Mouse (Mus musculus) MN1 (cell line): ENCODE measurements around the gene Pdzd2.
A peak's percentile ranks its signal among the peaks of the same experiment; 100 is the strongest.

ENCODE experiments used
- DNase-seq: peaks from one replicate; pipeline ENCODE4 v3.0.0-alpha.2; 2016; ENCODE audit warnings: low spot score

The Pdzd2 gene

GRCm38 (mm10) chr15:12533254-12533653, 206.5 kb downstream of the Pdzd2 start:
- DNase-seq: no peak

- DNase-seq: no peak
Measured at GRCm38 (mm10) chr15:12532568-12532967, 207.2 kb downstream of the Pdzd2 start.

- no peak for DNase-seq
Measured at GRCm38 (mm10) chr15:12522810-12523209, 216.9 kb downstream of the Pdzd2 start.

- DNase-seq: no peak
Measured at GRCm38 (mm10) chr15:12520292-12520691, 219.4 kb downstream of the Pdzd2 start.

GRCm38 (mm10) chr15:12518370-12518973, 221.3 kb downstream of the Pdzd2 start:
- DNase-seq: no peak

GRCm38 (mm10) chr15:12517314-12517813, 222.4 kb downstream of the Pdzd2 start:
- no peak for DNase-seq

- DNase-seq: peak; percentile 14
Measured at GRCm38 (mm10) chr15:12515272-12515844, 224.4 kb downstream of the Pdzd2 start.

GRCm38 (mm10) chr15:12513526-12513925, 226.2 kb downstream of the Pdzd2 start:
- no peak for DNase-seq

DNA sequence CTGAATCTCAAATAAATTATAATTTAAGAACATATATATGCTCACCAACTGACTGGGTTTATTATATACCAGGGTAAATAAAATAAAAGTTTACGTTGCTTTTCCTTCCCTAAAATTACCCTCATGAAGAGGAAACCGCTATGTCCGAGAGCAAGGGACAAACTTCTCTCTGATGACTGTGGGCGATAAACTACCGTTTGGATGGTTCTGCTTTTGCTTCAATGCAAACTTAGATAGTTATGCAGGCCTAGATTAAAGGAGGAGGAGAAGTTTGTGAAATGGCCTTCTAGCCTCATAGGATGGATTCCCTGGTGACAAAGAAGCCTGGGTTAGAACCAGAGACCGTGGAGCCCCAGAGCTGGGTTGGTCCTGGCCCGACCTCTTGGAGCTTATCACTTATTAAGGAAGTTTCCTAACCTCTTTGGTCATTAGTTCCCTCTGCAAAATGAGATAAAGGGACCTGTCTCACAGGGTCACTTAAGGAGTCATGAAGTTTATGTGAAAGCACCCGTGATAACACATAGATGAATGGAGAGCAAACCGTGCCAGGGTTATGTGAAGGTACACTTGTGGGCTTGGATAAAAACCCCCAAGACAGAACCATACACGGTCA, 230.9 kb downstream of the Pdzd2 start:
- DNase-seq: no peak

DNA sequence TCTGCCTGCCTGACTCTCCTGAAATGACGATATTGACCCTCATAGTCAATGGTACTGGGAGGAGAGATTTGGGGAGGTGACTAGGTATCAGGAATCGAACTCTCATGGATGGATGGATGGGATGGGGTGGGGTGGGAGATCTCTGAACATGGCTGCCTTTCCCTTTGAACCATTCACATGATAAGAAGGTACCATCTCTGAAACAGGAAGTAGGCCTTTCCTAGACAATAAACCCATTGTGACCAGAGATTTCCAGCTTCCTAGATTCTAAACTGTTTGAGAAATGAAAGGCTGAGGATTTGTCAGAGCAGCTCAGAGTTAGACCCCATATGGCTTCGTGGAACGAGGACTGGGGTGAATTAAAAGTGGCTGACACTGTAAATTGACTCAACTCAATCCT, 232.2 kb downstream of the Pdzd2 start:
- no peak for DNase-seq

- DNase-seq: no peak
Measured at GRCm38 (mm10) chr15:12506514-12506913, 233.2 kb downstream of the Pdzd2 start.

GRCm38 (mm10) chr15:12506085-12506484, 233.6 kb downstream of the Pdzd2 start:
- DNase-seq: no peak

- DNase-seq: no peak
Measured at GRCm38 (mm10) chr15:12505556-12505955, 234.2 kb downstream of the Pdzd2 start.

GRCm38 (mm10) chr15:12503907-12504306, 235.8 kb downstream of the Pdzd2 start:
- no peak for DNase-seq

GRCm38 (mm10) chr15:12501924-12502548, 237.7 kb downstream of the Pdzd2 start:
- no peak for DNase-seq

DNA sequence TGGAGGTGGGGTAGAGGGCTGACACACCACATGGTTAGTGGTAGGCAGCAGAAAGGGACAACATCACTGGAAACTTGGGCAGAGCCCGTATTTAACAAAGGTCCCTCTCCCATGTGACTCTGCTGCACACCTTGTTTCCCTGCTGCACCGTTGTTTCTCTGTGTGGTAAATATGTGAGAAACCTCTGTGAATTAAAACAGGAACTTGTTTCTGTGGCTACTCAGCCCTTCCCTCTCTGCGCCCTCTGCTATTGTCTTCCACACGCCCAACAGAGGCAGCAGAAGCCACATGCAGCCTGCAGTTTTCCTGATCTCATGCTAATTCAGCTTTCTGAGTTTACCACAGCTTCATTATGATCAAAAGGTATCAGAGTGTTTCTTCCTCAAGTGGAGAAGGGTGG, 239.1 kb downstream of the Pdzd2 start:
- no peak for DNase-seq

DNA sequence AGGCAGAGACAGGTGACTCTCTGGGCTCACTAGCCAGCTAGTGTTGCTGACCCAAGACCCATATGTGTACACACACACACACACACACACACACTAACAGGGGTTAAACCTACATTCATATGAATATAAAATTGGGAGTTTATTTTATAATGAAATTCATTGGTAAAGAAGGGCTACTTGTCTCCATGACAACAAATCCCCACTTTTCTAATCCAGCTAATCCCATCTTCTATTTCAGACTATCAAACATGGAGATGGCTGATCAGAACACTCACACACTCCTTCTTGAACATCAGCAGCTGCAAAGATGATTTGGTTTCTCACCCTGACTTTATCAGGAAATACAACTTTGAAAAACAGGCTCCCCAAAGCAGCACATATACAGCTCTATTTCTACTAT, 245.6 kb downstream of the Pdzd2 start:
- no peak for DNase-seq

DNA sequence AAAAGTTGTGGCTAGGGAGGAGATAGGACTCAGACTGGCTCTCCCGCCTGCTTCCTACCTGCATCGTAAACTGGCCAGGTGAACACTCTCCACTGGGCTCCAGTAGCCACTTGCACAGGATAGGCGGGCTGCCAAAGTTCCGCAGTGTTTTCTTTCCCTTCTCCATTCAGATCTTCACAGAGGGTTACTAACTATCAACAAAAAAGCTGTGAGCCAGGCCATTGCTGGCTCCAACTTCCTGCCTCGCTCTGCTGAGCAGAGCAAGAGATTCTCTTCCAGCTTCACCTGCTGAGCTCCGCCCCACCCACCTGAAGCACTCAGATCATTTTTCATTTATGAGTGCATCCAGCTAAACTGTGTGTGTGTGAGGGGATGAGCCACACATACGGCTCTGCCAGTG, 246.5 kb downstream of the Pdzd2 start:
- DNase-seq: no peak

DNA sequence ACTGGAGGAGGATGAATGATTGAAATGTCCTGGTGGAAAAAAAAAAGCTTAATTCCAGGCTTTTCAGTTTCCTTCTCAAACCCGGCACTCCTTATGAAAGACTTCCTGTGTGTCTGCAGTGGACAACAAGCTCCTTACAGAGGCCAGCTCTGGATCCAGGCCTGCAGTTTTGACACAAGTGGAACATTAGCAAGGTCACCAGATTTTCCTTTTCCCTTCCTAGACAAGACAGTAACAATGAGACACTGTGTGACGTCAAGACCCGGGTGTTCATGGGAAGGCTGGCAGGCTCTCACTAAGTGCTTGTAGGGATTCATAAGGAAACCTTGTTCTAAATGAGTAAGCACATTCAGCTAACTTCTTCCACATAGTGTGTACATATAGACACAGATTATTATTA, 248.8 kb downstream of the Pdzd2 start:
- DNase-seq: no peak

DNA sequence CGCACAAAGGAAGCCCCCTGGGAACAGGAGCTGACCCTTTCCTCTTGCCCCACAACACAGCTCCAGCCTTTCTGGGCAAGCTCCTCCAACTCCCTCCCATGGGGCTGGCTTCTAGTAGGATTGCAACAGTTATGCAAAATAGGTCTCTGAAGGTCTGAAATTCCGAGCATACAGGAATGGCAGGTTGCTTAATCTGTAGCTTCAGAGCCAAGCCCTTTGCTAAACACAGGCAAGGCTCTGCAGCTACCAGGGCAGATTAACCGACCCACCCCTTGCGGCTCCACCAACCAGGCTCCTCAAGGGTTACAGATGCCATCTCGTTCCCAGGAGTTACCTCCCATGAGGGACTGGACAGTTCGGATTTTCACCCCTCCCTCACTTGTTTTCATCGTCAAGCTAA, 249.2 kb downstream of the Pdzd2 start:
- peak; percentile 32 for DNase-seq

GRCm38 (mm10) chr15:12488316-12488715, 251.4 kb downstream of the Pdzd2 start:
- DNase-seq: no peak

DNA sequence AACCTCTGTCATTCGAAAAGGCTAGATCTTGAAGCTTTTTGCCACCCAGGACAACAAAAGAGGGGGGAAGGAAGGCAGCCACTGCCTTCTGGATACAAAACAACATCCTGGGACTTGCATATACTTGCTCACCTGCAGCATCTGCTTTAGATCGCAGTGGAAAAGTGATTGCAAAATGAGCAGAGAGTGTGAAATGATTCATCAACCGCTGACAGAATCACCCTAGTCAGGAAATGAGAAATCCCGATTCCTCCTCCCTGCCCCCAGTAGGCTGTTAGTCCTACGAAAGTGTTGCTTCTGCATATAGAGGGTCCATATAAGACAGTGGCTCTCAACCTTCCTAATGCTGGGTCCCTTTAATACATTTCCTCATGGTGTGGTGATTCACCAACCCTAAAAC, 258.5 kb downstream of the Pdzd2 start:
- no peak for DNase-seq

DNA sequence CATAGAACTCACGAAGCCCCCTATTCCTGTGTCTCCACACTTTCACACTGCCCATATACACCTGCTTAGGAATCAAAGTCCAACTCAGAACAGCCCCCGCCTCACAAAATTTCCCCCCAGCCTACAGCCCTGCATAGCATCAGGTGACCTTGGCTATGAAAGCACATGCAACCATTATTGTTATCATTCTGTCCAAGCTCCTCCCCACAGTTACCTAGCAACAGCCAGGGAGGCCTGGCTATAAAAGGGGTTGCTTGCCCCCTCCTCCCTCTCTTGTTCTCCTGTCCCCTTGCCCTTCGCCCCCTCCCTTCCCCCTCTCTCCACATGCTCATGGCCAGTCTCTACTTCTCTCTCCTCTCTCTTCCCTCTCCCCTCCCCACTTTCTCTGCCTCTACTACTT, 259.4 kb downstream of the Pdzd2 start:
- no peak for DNase-seq
